Mouse (Mus musculus): ENCODE results near the gene Faf1. TPM values are rescaled to one million over a fixed set of nuclear protein-coding genes. Genes with fewer than 3 reads are reported as not detected.

The Faf1 gene
- total RNA-seq, 2 experiments from 2014 or later: 29.8 to 30.6 TPM

DNA sequence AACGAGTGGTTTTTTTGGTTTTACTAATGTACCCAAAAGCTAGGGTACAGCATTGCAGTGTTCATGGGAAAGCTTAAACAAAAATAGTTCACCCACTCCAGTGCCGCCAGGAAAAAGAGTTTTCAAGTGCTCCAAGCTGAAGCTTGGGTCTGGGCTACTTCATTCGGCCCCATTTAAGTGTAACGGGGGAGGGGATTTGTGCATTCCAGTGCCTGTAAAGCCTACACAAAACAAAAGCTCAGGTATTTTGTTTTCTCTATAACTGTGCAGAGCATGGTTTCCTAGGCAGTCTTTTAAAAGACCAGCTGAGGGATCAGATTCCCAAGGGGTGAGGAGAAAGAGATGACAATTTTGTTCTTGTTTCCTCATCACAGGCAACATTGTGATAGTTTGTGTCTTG is 207.9 kb downstream of the Faf1 start:
- intact Hi-C loops (cut with DNase I): no loop called here
- DNase-seq: no peak

DNA sequence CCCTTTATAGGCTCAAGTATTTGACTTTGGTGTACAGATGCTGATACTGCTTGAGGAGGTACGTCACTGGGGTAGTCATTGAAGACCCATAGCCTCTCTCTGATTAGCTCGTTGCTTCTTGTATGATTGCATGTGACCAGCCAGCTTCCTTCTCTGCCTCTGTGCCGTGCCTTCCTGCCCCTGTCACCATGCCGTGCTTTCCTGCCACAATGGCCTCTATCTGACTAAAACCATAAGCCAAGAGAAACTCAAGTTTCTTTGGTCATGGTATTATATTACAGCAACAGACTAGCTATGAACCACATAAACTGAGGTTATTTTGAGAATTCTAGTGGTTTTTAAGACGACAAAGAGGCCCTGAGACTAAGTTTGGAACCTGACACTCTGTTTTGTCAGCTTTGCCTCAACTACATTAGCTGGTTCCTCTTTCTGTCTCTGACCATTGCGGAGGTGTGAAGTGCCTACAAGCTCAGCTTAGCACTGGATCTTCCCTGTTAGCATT is 211.5 kb downstream of the Faf1 start:
- intact Hi-C loops (cut with DNase I): no loop called here
- DNase-seq: no peak

DNA sequence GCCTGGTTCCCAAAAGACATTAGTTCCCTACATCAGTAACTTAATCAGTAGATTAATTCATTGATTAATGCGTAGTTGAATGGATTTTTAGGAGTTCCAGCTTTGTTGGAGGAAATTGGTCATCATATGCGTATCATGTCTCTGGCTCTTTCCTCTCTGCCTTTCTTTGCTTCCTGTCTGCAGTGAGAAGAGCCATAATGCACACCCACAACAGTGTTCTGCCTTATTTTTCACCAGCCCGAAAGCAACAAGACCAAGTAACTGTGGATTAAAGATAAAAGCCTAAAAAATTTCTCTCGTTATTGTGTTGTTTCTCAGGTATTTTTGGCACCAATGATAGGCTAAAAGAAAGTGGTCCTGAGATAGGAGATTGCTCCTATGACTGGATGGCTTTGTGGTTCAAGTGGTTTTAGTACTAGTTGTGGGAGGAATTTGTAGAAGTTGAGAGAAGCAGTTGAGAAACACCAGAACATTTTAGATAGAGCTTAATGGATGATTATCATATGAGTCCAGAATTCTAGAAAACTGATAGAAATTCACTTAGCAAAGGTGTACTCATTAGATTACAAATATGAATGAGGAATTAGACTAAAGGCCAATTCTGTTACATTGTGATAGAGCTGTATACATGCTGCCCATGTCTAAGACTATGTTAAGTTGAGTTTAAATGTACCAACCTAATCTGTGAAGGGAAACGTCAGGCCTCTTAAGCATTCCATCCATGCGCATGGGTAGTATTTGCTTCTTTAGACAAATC is 221.6 kb downstream of the Faf1 start:
- intact Hi-C loops (cut with DNase I): no loop called here
- no peak for DNase-seq

DNA sequence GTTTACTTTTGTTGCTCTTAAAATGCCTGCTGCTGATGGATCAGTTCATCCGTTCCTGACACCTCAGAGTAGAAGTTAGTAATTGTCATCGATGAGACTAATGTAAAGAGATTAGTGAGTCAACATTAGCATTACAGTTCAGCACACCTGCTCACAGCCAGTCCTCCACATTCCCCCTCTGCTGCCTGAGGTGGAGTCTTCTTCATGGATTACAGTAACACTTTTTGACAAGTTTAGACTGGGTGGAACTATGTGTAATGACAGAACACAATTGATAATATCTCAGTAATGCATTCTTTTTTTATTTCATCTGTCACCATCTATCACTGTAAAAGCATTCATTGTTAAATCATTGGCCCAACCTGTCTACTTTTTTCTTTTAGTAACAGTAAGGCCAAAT is 224.7 kb downstream of the Faf1 start:
- DNase-seq: no peak
- intact Hi-C loops (cut with DNase I): no loop called here

DNA sequence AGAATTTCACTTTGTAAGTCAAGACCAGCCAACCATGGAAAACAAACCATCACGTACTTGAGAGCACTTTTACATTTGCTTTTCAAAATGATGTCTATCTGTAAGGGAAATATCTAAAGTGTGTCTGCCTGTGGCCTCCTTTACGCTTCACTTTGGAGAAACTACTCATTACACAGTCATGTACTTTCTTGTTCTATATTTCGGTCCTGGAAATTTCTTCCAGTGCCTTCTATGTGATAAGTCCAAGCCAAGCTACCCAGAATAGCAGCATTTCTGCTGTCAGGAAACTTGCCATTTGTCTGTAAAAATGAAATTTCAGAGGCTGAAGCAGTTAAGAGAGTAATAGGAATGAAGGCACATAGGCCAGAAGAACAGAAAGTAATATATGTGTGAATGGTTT is 228.1 kb downstream of the Faf1 start:
- no peak for DNase-seq
- intact Hi-C loops (cut with DNase I): no loop called here

DNA sequence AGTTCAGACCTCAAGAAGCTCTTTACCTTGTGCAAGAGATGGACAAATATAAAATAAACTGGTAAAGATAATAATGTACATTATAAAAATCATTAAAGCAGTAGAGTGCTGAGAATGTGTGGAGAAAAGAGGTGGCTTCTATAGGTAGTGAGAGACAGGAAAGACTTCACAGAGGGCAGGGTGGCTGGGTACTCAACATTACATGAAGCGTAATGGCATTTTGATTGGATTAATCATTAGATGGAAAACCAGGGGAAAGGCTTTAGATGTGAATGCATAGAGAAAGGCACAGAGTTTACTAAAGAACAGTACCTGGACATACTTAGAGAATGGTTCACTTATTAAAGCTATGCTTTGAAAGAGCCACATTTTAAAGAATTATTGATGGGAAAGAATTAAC is 252.7 kb downstream of the Faf1 start:
- intact Hi-C loops (cut with DNase I): no loop called here
- no peak for DNase-seq

DNA sequence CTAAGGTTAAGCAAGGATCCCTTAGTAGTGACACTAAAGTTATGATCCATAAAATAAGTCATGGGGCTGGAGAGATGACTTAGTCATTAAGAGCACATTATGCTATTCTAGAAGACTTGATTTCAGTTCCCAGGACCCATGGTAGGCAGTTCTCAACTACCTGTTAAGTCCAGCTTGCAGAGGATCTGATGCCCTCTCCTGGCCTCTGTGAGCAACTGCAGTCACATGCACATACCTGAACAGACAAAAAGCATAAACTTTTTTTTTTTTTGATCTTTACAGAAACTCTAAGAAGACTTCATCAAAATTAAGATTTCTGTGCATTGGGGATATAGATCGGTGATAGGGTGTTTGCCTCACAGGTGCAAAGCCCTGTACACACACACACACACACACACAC is 254.1 kb downstream of the Faf1 start:
- DNase-seq: no peak
- intact Hi-C loops (cut with DNase I): no loop called here

DNA sequence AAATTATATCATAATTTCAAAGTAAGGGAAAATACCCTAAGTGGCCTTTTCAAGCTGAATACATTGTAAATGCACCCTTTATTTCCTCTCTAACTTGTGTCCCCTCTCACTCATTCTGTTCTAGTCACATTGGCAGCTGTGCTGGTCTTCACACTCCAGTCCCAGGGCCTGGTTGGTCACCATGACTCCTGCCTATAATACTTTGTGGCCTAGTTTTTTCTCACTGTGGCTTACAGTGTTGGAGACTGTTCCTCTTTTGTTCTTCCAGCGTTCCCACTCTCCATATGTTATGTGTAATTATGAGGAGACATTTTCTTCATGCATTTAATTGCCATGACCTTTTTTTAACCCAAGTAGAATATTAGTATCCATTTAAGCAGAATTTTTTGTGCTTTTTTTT is 254.5 kb downstream of the Faf1 start:
- DNase-seq: no peak
- intact Hi-C loops (cut with DNase I): no loop called here

DNA sequence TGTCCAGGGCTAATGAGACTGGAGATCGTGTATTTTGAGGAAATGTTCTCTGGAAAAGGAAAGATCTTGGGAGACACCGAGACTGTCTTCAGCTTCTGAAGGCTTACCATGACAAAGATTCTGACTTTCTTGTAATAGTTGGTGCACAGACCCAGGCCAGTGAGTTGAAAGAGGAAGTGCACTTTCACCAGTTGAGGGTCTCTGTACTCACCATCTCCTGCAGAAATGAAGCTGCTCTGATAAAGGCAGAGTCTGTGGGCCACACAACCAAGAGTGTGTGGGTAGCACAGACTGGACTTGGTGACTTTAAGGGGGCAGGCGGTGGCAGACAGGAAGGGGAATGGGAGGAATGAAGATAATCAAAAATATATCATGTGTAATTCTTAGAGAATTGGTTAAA is 260.2 kb downstream of the Faf1 start:
- no peak for DNase-seq
- intact Hi-C loops (cut with DNase I): no loop called here

DNA sequence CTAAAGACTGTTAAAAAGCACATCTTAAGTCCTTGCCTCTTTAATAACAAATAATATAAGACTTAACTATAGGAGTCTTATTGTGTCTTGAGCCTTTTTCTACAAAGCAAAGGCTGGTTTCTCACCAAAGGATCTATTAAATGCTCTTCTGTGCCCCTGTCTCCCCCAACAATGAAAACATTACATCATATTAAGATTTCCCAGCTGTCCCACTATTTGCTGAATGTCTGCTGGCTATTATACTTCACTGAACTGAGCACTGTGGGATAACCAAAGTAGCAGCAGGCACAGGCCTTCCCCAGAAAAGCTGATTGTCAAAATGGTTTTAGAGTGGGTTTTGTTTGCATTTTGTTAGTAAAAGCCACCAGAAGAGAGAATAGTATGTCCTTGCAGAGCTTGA is 262.9 kb downstream of the Faf1 start:
- no peak for DNase-seq
- intact Hi-C loops (cut with DNase I): no loop called here

DNA sequence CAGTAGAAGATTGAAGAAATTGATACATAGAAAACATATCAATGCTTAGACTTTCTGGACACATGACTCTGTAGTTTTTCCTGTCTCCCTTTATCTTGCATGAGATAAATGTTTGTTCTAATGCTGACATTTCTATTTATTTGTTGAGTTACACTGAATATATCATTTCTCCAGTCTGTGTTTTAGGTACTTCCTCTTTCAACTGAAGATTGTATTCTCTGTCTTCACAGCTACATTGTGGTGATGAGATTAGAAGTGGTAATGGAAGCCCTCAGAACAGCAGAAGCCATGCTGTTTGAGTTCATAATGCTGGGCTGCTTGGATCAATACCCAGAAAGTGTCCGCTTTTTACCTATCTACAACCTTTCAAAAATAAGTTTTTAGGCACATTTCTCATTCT is 269.2 kb downstream of the Faf1 start:
- intact Hi-C loops (cut with DNase I): no loop called here
- no peak for DNase-seq

DNA sequence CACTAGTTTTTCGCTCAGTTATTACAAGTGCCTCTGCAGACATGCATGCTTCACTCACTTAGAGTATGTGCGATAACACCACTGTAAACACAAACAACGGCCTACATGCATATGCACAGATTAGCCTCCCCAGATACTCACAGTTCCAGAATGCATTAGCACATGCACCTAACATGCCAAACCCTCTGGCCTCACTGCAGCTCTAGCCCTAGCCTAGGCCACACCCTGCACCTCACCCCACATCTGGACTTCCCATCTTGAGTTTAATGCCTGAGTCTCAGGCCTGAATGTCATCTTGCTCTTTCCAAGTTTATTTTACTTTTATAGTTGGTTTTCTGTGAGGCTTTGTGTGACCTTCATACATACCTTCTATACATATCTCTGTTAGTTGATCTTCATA is 272.9 kb downstream of the Faf1 start:
- intact Hi-C loops (cut with DNase I): no loop called here
- no peak for DNase-seq

DNA sequence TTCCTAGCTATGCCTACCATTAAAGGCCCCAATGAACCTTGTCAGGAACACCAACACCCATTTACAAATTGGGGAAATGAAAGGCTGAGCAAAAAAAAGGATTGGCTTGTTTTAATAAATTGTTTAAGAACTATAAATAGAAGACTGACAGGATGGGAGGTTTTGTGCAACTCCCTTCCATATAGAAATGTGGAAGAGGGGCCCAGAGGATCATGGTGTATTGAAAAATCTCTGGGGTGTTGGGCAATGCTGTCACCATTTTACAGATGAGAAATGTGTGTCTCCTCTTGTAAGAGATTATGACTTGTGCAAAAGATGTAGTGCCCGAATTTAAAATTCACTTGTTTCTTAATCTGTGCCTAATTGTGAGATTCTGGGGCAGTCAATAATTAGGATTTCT is 277.1 kb downstream of the Faf1 start:
- intact Hi-C loops (cut with DNase I): no loop called here
- no peak for DNase-seq

DNA sequence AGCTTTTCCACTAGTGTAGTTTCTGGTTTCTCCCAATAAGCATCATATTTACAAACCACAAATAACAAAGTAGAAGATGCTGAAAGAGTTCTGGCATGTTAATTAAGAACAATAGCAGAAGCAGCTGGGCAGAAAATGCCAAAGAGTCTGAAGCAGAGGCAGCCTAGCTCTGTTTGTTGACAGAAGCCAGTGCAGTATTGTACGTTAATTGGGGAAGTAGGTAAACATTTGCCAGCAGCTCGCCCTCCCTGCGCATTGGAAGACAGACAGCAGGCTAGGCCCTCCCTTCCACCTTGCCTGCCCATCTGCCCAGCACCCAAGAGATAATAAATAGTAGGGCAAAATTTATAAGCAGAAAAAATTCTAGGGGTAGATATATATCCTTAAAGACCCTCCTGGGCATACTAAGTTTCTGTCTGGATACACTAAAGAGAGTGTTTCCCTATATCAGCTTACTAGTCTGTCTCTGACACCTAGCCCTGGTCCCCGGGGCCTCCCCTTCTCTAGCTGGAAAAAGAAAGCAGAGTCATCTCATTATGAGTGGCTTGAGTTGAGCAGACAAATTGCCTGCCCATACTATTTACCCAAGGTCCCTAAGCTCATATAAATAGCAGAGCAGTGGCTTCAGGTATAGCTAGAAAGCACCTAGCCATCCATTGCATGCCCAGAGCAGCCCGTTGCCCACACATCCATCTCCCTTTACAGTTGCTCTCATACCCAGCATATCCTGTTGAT is 284.0 kb downstream of the Faf1 start:
- intact Hi-C loops (cut with DNase I): no loop called here
- DNase-seq: no peak

DNA sequence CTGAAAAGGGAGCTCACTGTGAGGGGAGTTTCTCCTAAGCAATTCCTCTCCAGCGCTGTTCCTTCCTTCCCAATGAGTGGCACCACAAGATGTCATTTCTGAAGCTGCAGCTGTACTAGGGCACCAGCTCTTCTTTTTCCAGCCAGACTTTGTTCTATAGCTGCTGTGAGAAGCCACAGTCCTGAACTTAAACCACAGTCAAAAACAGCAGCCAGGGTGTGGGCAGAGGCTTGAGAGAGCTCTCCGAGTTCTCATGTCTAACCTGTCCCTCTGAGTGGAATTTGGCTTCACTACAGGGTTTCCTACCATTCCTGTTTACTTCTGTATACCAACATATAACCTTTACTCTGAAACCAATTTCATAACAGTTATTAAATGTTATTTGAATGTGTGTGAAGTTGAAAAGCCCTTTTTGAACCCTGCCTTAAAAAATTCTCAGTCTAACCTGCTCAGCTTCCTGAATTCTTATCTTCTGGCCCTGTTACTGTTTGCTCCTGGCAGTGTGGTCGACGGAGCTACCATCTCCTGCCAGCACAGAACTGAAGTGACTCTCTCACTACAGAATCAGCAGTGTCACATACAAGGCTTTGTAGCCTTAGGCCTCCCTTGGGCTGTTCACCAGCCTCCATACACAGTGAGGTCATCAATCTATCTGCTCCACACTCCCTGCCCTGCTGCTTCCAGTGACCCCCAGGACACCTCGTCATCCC is 287.3 kb downstream of the Faf1 start:
- intact Hi-C loops (cut with DNase I): no loop called here
- no peak for DNase-seq

DNA sequence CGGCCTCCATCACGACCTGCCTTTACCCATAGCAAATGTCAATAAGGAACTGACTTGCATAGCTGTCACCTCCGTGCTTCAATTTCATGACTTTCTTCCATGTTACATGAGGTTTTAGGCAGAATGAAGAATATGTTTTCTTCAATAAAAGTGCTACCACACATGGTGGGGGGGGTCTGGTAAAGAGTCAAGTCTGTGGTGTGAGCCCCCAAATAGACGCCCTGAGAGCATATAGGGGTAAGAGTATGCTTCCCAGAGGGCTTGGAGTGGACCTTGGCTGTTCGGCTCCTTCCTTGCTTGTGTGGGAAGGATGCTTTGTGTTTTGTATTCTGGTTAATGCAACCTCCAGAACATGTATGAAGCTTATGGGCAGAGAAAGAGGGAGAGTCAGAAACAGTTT is 293.2 kb downstream of the Faf1 start:
- DNase-seq: no peak
- intact Hi-C loops (cut with DNase I): no loop called here

DNA sequence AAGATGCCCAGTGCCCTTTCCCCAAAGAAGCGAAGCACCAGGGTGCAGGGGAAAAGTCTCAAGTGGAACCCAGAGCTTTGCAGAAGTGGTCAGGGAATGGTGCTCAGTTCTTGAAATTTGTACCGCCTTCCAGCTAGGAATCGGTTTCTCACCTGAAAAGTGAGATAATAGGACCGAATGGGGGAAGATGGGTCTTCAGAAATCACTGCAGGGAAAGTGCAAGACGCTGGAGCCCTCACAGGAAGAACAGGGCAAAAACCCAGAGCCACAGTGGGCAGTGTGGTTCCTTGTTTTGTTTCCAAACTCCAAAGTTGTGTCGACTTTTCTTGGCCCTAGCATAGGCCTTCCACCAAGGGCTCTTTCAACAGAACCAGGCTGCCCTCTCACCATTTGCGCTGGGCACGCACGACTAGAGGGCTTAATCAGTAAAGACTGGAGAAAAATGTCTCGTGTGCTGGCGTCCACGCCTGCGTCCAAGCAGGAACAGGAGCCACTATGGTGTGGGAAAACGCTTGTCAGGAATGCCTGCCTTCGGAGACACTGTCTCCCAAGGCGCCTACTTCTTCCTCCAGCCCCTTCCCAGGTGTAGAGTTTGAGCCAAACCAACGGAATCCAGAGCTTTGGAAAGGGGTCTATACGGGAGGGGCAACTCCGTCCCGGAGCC is 297.7 kb downstream of the Faf1 start:
- no peak for DNase-seq
- intact Hi-C loops (cut with DNase I): no loop called here

DNA sequence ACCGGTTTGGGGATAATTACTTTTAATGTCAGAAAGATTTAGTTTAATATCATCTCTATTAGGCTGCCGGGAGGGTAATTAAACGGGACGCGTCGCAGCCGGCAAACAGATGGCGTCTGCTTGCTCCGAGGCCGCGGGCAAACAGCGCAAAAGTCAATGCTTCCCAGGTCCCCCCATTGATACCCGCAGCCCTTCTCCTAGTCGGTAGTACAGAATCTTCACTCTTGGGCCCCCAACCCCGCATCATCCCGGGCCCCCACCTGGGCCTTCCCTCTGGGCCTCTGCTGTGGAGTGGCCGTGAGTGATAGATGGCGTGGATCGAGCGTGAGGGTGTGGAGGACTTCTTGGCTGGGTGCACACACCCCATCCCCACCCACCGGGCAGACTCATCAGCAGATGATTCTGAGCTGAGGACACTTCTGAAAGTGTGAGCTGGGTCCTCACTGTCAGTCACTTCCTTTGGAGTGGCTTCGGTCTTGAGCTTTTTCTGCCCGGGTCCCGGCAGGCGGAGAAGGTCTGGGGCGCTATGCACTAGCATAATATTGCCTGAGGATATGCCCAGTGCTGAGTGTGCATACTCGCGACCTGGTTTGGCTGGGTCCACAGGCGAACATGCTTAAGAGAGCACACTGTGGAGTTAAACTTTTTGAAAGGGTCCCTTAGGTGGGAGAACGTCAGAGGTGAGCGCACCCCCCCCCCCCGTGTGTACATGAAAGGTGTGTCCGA is 298.4 kb downstream of the Faf1 start:
- intact Hi-C loops (cut with DNase I): no loop called here
- DNase-seq: no peak

DNA sequence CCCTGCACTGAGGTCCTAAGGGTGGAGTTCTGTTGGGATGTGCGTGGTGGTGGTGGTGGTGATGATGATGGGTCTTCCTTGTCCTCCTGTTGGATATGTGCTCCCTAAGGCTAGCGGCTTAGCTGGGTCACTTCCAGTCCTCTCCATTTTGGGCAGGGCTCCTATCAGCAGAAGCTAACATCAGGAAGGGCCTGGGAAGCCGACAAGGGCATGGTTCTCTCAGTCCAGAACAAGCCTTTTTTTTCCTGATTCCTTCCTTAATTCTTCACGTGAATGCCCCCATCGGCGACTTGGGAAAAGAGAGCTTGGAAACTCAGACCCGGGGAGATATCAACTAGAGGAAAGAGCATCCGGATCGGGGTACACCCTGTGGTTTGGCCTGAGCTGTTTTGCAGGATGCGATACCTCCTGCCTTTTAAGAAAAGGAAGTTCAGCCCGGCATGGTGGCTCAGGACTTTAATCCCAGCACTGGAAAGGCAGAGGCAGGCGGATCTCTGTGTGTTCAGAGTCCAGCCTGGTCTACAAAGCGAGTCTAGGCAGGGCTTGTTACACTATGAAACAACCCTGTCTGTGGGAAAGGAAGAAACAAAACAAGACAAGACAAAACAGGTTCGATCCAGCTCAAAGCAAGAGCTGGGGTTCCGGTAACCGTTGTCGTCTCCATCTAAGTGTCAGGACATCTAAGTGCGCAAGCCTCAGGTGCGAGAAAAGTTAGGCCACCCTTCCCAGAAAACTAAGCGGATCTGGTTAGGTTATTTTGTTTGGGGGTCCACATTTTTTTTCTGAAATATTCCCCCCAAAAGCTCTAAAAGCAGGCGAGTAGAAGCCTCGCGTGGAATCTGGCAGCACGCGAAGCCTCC is 299.2 kb downstream of the Faf1 start:
- DNase-seq: no peak
- intact Hi-C loops (cut with DNase I): no loop called here
